Mouse (Mus musculus): Measurements from ENCODE around the gene Casq2. TPM values are rescaled to one million over a fixed set of nuclear protein-coding genes. Genes with fewer than 3 reads are reported as not detected.

Casq2 gene
- total RNA-seq, 2 experiments from 2014 or later, result 0.68 to 1.4 TPM

- H3K27ac ChIP-seq, result no peak overlapping the region; the same call in 1 of the 2 replicates
- DNase-seq (ENCODE audit: extremely low spot score in 1 of 2, low spot score in 2 of 2), result peak; percentile 91 to 94
- TF ChIP-seq CTCF (IDR thresholded peaks at IDR 0.05), result no peak; the same call in 1 of the 2 replicates
- no peak overlapping the region for H3K4me3 ChIP-seq
- intact Hi-C loops (cut with DNase I), result no loop called here
Observed at GRCm38 (mm10) chr3:102169197-102169905, 83.1 kb downstream of the Casq2 start.

GRCm38 (mm10) chr3:102174118-102174865, 88.1 kb downstream of the Casq2 start:
- no peak overlapping the region for H3K4me3 ChIP-seq
- TF ChIP-seq CTCF (IDR thresholded peaks at IDR 0.05), result no peak
- intact Hi-C loops (cut with DNase I), result no loop called here
- H3K27ac ChIP-seq, result no peak overlapping the region
- no peak for DNase-seq (ENCODE audit: extremely low spot score in 1 of 2, low spot score in 2 of 2)

GRCm38 (mm10) chr3:102175701-102176100, 89.5 kb downstream of the Casq2 start:
- DNase-seq (ENCODE audit: extremely low spot score in 1 of 2, low spot score in 2 of 2), result no peak
- Histone ChIP-seq H3K4me3 (no peak overlapping the region), H3K27ac (no peak overlapping the region)
- no peak for TF ChIP-seq CTCF (IDR thresholded peaks at IDR 0.05)
- intact Hi-C loops (cut with DNase I), result no loop called here

- intact Hi-C loops (cut with DNase I), result no loop called here
- H3K4me3 ChIP-seq, result no peak overlapping the region
- no peak for DNase-seq (ENCODE audit: extremely low spot score in 1 of 2, low spot score in 2 of 2)
- no peak overlapping the region for H3K27ac ChIP-seq
- TF ChIP-seq CTCF (IDR thresholded peaks at IDR 0.05), result no peak
Observed at GRCm38 (mm10) chr3:102176116-102176515, 89.9 kb downstream of the Casq2 start.

- no peak for DNase-seq (ENCODE audit: extremely low spot score in 1 of 2, low spot score in 2 of 2)
- intact Hi-C loops (cut with DNase I), result no loop called here
- TF ChIP-seq CTCF (IDR thresholded peaks at IDR 0.05), result no peak
- no peak overlapping the region for H3K27ac ChIP-seq
- no peak overlapping the region for H3K4me3 ChIP-seq
Observed at GRCm38 (mm10) chr3:102177837-102178615, 91.8 kb downstream of the Casq2 start.

- DNase-seq (ENCODE audit: extremely low spot score in 1 of 2, low spot score in 2 of 2), result no peak
- no peak overlapping the region for H3K27ac ChIP-seq
- no peak for TF ChIP-seq CTCF (IDR thresholded peaks at IDR 0.05)
- no peak overlapping the region for H3K4me3 ChIP-seq
- intact Hi-C loops (cut with DNase I), result no loop called here
Observed at GRCm38 (mm10) chr3:102179869-102180268, 93.7 kb downstream of the Casq2 start.

- intact Hi-C loops (cut with DNase I), result no loop called here
Observed at GRCm38 (mm10) chr3:102180746-102181145, 94.5 kb downstream of the Casq2 start.

GRCm38 (mm10) chr3:102181191-102181590, 95.0 kb downstream of the Casq2 start:
- TF ChIP-seq CTCF (IDR thresholded peaks at IDR 0.05), result no peak
- DNase-seq (ENCODE audit: extremely low spot score in 1 of 2, low spot score in 2 of 2), result no peak
- Histone ChIP-seq H3K27ac (no peak overlapping the region), H3K4me3 (no peak overlapping the region)
- intact Hi-C loops (cut with DNase I), result no loop called here

More at GRCm38 (mm10) chr3:102180746-102181145, 94.5 kb downstream of the Casq2 start:
- no peak for TF ChIP-seq CTCF (IDR thresholded peaks at IDR 0.05)
- no peak for DNase-seq (ENCODE audit: extremely low spot score in 1 of 2, low spot score in 2 of 2)
- no peak overlapping the region for H3K27ac ChIP-seq
- H3K4me3 ChIP-seq, result no peak overlapping the region

- no peak for TF ChIP-seq CTCF (IDR thresholded peaks at IDR 0.05)
- no peak for DNase-seq (ENCODE audit: extremely low spot score in 1 of 2, low spot score in 2 of 2)
- no peak overlapping the region for H3K27ac ChIP-seq
- no peak overlapping the region for H3K4me3 ChIP-seq
- intact Hi-C loops (cut with DNase I), result no loop called here
Observed at GRCm38 (mm10) chr3:102182601-102183000, 96.4 kb downstream of the Casq2 start.

- no peak overlapping the region for H3K27ac ChIP-seq
- DNase-seq (ENCODE audit: extremely low spot score in 1 of 2, low spot score in 2 of 2), result no peak
- TF ChIP-seq CTCF (IDR thresholded peaks at IDR 0.05), result no peak
- no peak overlapping the region for H3K4me3 ChIP-seq
- intact Hi-C loops (cut with DNase I), result no loop called here
Observed at GRCm38 (mm10) chr3:102184721-102185120, 98.5 kb downstream of the Casq2 start.

- Histone ChIP-seq H3K4me3 (no peak overlapping the region), H3K27ac (no peak overlapping the region)
- DNase-seq (ENCODE audit: extremely low spot score in 1 of 2, low spot score in 2 of 2), result no peak
- TF ChIP-seq CTCF (IDR thresholded peaks at IDR 0.05), result no peak
- intact Hi-C loops (cut with DNase I), result no loop called here
Observed at GRCm38 (mm10) chr3:102187401-102187800, 101.2 kb downstream of the Casq2 start.

GRCm38 (mm10) chr3:102188972-102189371, 102.8 kb downstream of the Casq2 start:
- no peak for DNase-seq (ENCODE audit: extremely low spot score in 1 of 2, low spot score in 2 of 2)
- TF ChIP-seq CTCF (IDR thresholded peaks at IDR 0.05), result no peak
- Histone ChIP-seq H3K4me3 (no peak overlapping the region), H3K27ac (no peak overlapping the region)
- intact Hi-C loops (cut with DNase I), result no loop called here

Measured in left cerebral cortex, adult 2 months (tissue).